20 mouse cellular contexts compared by ENCODE assay signal in the genomic region with DNA sequence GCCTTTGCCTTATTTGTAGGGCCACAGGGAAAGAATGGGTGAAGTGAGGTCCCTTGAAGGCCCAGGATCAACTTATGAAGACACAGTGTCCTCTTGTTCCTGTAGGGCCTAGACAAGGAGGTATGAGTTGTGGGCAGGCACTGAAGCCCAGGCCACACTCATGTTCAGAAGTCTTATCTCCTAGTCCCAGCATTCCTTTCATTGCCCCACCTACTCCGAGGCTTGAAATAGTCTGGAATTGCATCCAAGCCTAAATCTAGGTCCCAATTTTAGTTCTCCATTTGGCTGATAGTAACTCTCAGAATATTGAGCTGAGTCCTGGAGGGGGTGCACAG. TPM values are rescaled to one million over a fixed set of nuclear protein-coding genes. Genes with fewer than 3 reads are reported as not detected.
DNase-seq lines count a peak whose midpoint lies in the region; ATAC-seq and TF ChIP-seq lines count a peak whose summit lies in the region.
"Had no signal": no experiment of that assay in that cellular context is flagged by ENCODE, and none has a peak within 500 bp of the region (broad histone marks: within the 10 kb centered on the region; RNA-seq: fewer than 3 reads in every experiment).

No protein-coding gene starts in this region.

- peak; percentile 18 for DNase-seq in lung, postnatal 36 days
- no peak for DNase-seq in lung, adult 2 months
- DNase-seq in heart, postnatal 4 days = peak; percentile 34
- no peak for DNase-seq in thymus, adult 2 months
- DNase-seq in yolk sac, embryonic 10.5 days (ENCODE audit: low spot score) = no peak
- DNase-seq: adrenal gland, adult 8-10 months; cerebellum, adult 9-10 months; kidney, postnatal 36 days; layer of hippocampus, postnatal 36 days; lung, postnatal 14 days; spleen, adult 18-20 months had no signal

- H3K9me3 ChIP-seq in heart, embryonic 16.5 days (replicated peaks; ENCODE audit: control insufficient read depth, low read length) = no peaks in the 10 kb centered on the region
- H3K9me3 ChIP-seq: forebrain, embryonic 15.5 days; limb, embryonic 12.5 days; midbrain, embryonic 12.5 days had no signal

- peaks cover 2% of the 10 kb centered on the region for H3K4me1 ChIP-seq in lung, adult 2 months (ENCODE audit: control insufficient read depth, insufficient read depth, low read length)
- peaks cover 10% of the 10 kb centered on the region for H3K4me1 ChIP-seq in heart, embryonic 16.5 days (ENCODE audit: control insufficient read depth, insufficient read depth, low read length)
- no peaks in the 10 kb centered on the region for H3K4me1 ChIP-seq in thymus, adult 2 months (replicated peaks; ENCODE audit: control insufficient read depth, insufficient read depth, low read length)
- H3K4me1 ChIP-seq: forebrain, embryonic 15.5 days; limb, embryonic 12.5 days; midbrain, embryonic 12.5 days had no signal

- no peak overlapping the region for H3K9ac ChIP-seq in heart, embryonic 16.5 days (ENCODE audit: low read length)
- H3K9ac ChIP-seq: forebrain, embryonic 15.5 days; limb, embryonic 12.5 days; midbrain, embryonic 12.5 days had no signal

- no peak for TF ChIP-seq POLR2A in lung, adult 2 months (IDR thresholded peaks at IDR 0.05; ENCODE audit: borderline replicate concordance, extremely low read depth, low read depth, low read length)
- no peak for TF ChIP-seq POLR2A in thymus, adult 2 months (IDR thresholded peaks at IDR 0.05; ENCODE audit: control insufficient read depth, extremely low read depth, insufficient read depth, low read length, poor library complexity)

- peaks cover 2% of the 10 kb centered on the region; the same call in 1 of the 2 replicates for H3K27me3 ChIP-seq in heart, embryonic 16.5 days (ENCODE audit: control insufficient read depth, insufficient read depth, low read length)
- H3K27me3 ChIP-seq in thymus, adult 2 months (ENCODE audit: control insufficient read depth, insufficient read depth, low read length) = no peaks in the 10 kb centered on the region
- H3K27me3 ChIP-seq: forebrain, embryonic 15.5 days; limb, embryonic 12.5 days; midbrain, embryonic 12.5 days had no signal

- H3K4me2 ChIP-seq in heart, embryonic 16.5 days (ENCODE audit: low read depth, low read length) = no peak overlapping the region
- H3K4me2 ChIP-seq: forebrain, embryonic 15.5 days; limb, embryonic 12.5 days; liver, embryonic 11.5 days; midbrain, embryonic 12.5 days had no signal

- no peak for TF ChIP-seq CTCF in lung, adult 2 months (IDR thresholded peaks at IDR 0.05; ENCODE audit: insufficient read depth, low read length)
- no peak for TF ChIP-seq CTCF in thymus, adult 2 months (IDR thresholded peaks at IDR 0.05; ENCODE audit: borderline replicate concordance, control insufficient read depth, extremely low read depth, insufficient read depth, low read length, poor library complexity)

- peak; percentile 76 for ATAC-seq in heart, embryonic 16.5 days (replicated peaks; ENCODE audit: extremely low read depth, insufficient read depth, low FRiP score)
- ATAC-seq in cerebellum, adult (ENCODE audit: insufficient number of reproducible peaks, low FRiP score, low TSS enrichment) = no peak
- ATAC-seq: activated CD4-positive, CD25-positive, alpha-beta regulatory T cell, adult 4 months; forebrain, embryonic 15.5 days; hindbrain, postnatal 0 days; intestine, embryonic 16.5 days had no signal

- H3K4me3 ChIP-seq in lung, adult 2 months (replicated peaks; ENCODE audit: extremely low read depth, low read depth, low read length) = no peak overlapping the region
- H3K4me3 ChIP-seq in heart, embryonic 16.5 days (ENCODE audit: low read length) = no peak overlapping the region
- H3K4me3 ChIP-seq in thymus, adult 2 months (ENCODE audit: control insufficient read depth, insufficient read depth, low read length) = no peak overlapping the region
- H3K4me3 ChIP-seq: forebrain, embryonic 15.5 days; limb, embryonic 12.5 days; midbrain, embryonic 12.5 days had no signal

- H3K27ac ChIP-seq in heart, embryonic 16.5 days (ENCODE audit: low read length) = peak overlapping the region; percentile 80
- H3K27ac ChIP-seq in thymus, adult 2 months (ENCODE audit: control insufficient read depth, insufficient read depth, low read length) = no peak overlapping the region
- H3K27ac ChIP-seq: forebrain, embryonic 15.5 days; hindbrain, postnatal 0 days; limb, embryonic 12.5 days; midbrain, embryonic 12.5 days had no signal

- H3K36me3 ChIP-seq in heart, embryonic 16.5 days (ENCODE audit: control insufficient read depth, insufficient read depth) = no peaks in the 10 kb centered on the region
- H3K36me3 ChIP-seq in thymus, adult 2 months (ENCODE audit: control insufficient read depth, insufficient read depth, low read length) = no peaks in the 10 kb centered on the region
- H3K36me3 ChIP-seq: forebrain, embryonic 15.5 days; limb, embryonic 12.5 days; midbrain, embryonic 12.5 days had no signal

- 71% methylated on average over 1 of the region's 1 CpGs for WGBS in lung, adult 2 months
- 33% methylated on average over 1 of the region's 1 CpGs for WGBS in heart, embryonic 16.5 days
- 90% methylated on average over 1 of the region's 1 CpGs for WGBS in thymus, adult 2 months

RNA-seq across cellular contexts. Expression of a gene that starts 8.0 kb away (rescaled TPM):
- polyA plus RNA-seq in lung, adult 2 months (2012; rRNA removed) = 33.7 and 53.1 TPM in 2 replicates
- polyA plus RNA-seq in heart, embryonic 16.5 days (2015; fragmentation: Nextera tagmentation; extraction: Ambion mirVana) = 51.9 and 53.2 TPM in 2 replicates
- 10 to 100 TPM; 92.0 to 95.7 TPM for total RNA-seq in heart, postnatal 4 days (2021)
- polyA plus RNA-seq in thymus, adult 2 months (2012; rRNA removed) = 54.4 and 61.2 TPM in 2 replicates

RNA-seq across cellular contexts. Expression of a gene that starts 55.9 kb away (rescaled TPM):
- 27.8 and 32.5 TPM in 2 replicates for polyA plus RNA-seq in lung, adult 2 months (2012; rRNA removed)
- 8.8 and 10.2 TPM in 2 replicates for polyA plus RNA-seq in heart, embryonic 16.5 days (2015; fragmentation: Nextera tagmentation; extraction: Ambion mirVana)
- 10 to 100 TPM; 14.8 to 15.4 TPM for total RNA-seq in heart, postnatal 4 days (2021)
- 10.7 and 12.5 TPM in 2 replicates for polyA plus RNA-seq in thymus, adult 2 months (2012; rRNA removed)

Comparison
In these comparisons a context has a peak if more than half of its experiments do, and no peak if none do; other contexts are left out.
1. DNase-seq: peak in lung, postnatal 36 days (single experiment) and heart, postnatal 4 days (single experiment); none in lung, adult 2 months (single experiment), thymus, adult 2 months (single experiment) and yolk sac, embryonic 10.5 days (single experiment).